Mouse (Mus musculus) cerebellum, postnatal 10 days (tissue): ENCODE measurements at regions not wholly inside any gene's neighbourhood (a gene's known extent, or its start where the extent isn't known, plus 50 kb on each side); places are given as distances from the start of the nearest gene placed in this dataset.
"Not testable (repeated sequence)": the region's sequence is repeated elsewhere in the genome, so short reads cannot be mapped to it uniquely, and the experiment has no call there.

Experiments used
- DNase-seq, 2 experiments: peaks; one replicate each; pipeline ENCODE4 v3.0.0; 2021; ENCODE audit warnings: mixed read lengths in 2 of 2

- DNase-seq: peak; percentile 22 to 26
These were observed 167.7 kb downstream of the Nkx6-1 start for GRCm38 (mm10) chr5:101496924-101497697.

- no peak for DNase-seq
These were observed 168.6 kb downstream of the Nkx6-1 start for GRCm38 (mm10) chr5:101496161-101496560.

GRCm38 (mm10) chr5:101445792-101446191 lies 219.0 kb downstream of the Nkx6-1 start:
- no peak for DNase-seq

- DNase-seq: peak; percentile 27 to 49
These were observed 223.0 kb downstream of the Nkx6-1 start for GRCm38 (mm10) chr5:101441782-101442181.

GRCm38 (mm10) chr5:101437666-101438299 lies 227.0 kb downstream of the Nkx6-1 start:
- DNase-seq: no peak

- DNase-seq: peak; percentile 73 to 76
These were observed 238.6 kb downstream of the Nkx6-1 start for GRCm38 (mm10) chr5:101426067-101426771.

GRCm38 (mm10) chr5:101384316-101384715 lies 280.5 kb downstream of the Nkx6-1 start:
- peak; percentile 62 to 72 for DNase-seq

- DNase-seq: no peak
These were observed 283.4 kb downstream of the Nkx6-1 start for GRCm38 (mm10) chr5:101381361-101381760.

GRCm38 (mm10) chr5:101376657-101377056 lies 288.1 kb downstream of the Nkx6-1 start:
- DNase-seq: no peak

- no peak for DNase-seq
These were observed 290.7 kb downstream of the Nkx6-1 start for GRCm38 (mm10) chr5:101374129-101374528.

GRCm38 (mm10) chr5:101372204-101372603 lies 292.6 kb downstream of the Nkx6-1 start:
- no peak for DNase-seq

GRCm38 (mm10) chr5:101365364-101365763 lies 299.4 kb downstream of the Nkx6-1 start:
- DNase-seq: peak; percentile 85 to 86

- DNase-seq: no peak
These were observed 304.8 kb downstream of the Nkx6-1 start for GRCm38 (mm10) chr5:101359986-101360385.

- DNase-seq: no peak
These were observed 319.4 kb downstream of the Nkx6-1 start for GRCm38 (mm10) chr5:101345406-101345805.

- not testable (repeated sequence) for DNase-seq
These were observed 328.4 kb downstream of the Nkx6-1 start for GRCm38 (mm10) chr5:101336361-101336760.

- DNase-seq: no peak
These were observed 333.0 kb downstream of the Nkx6-1 start for GRCm38 (mm10) chr5:101331825-101332224.

GRCm38 (mm10) chr5:101326122-101326521 lies 338.7 kb downstream of the Nkx6-1 start:
- no peak for DNase-seq

- peak; percentile 9 to 21 for DNase-seq
These were observed 341.5 kb downstream of the Nkx6-1 start for GRCm38 (mm10) chr5:101323041-101323950.

- DNase-seq: no peak
These were observed 364.8 kb downstream of the Nkx6-1 start for GRCm38 (mm10) chr5:101299986-101300385.

GRCm38 (mm10) chr5:101298411-101298810 lies 366.4 kb downstream of the Nkx6-1 start:
- DNase-seq: peak; percentile 70 to 79

GRCm38 (mm10) chr5:101297511-101298102 lies 367.2 kb downstream of the Nkx6-1 start:
- no peak for DNase-seq

- peak; percentile 93 to 94 for DNase-seq
These were observed 368.9 kb downstream of the Nkx6-1 start for GRCm38 (mm10) chr5:101295941-101296340.
